Mouse (Mus musculus) megakaryocyte, embryonic 14.5 days (primary cell): Measurements from ENCODE around the gene Sox5.

Source experiments
- FLI1 ChIP-seq: IDR thresholded peaks from 2 replicates; pipeline ENCODE4 v1.6.1; 2012; ENCODE audit warnings: low read length, inconsistent platforms, mixed read lengths
- GATA1 ChIP-seq: IDR thresholded peaks from 3 replicates; pipeline ENCODE4 v1.6.1; 2012; ENCODE audit warnings: mixed read lengths, low read length, inconsistent platforms, borderline replicate concordance

DNA sequence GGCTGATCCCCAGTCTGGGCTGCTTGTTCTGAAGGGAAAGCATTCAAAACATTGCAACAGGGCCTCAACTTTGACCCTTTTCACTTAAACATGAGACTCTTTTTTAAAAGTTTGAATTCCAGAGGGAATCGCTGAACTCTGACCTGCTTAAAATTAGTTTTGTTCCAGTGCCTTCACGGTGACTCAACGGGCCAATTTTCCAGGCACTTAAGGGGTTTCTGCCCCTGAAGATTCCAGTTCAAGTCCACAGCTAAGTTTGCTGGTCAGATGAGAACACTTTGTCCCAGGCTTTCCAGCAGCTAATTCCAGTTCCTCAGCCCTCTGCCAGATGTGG lies 27.8 kb downstream of the Sox5 start:
- no peak for TF ChIP-seq GATA1
- no peak for TF ChIP-seq FLI1
